ENCODE assay signal across 7 mouse cellular contexts in the genomic region with DNA sequence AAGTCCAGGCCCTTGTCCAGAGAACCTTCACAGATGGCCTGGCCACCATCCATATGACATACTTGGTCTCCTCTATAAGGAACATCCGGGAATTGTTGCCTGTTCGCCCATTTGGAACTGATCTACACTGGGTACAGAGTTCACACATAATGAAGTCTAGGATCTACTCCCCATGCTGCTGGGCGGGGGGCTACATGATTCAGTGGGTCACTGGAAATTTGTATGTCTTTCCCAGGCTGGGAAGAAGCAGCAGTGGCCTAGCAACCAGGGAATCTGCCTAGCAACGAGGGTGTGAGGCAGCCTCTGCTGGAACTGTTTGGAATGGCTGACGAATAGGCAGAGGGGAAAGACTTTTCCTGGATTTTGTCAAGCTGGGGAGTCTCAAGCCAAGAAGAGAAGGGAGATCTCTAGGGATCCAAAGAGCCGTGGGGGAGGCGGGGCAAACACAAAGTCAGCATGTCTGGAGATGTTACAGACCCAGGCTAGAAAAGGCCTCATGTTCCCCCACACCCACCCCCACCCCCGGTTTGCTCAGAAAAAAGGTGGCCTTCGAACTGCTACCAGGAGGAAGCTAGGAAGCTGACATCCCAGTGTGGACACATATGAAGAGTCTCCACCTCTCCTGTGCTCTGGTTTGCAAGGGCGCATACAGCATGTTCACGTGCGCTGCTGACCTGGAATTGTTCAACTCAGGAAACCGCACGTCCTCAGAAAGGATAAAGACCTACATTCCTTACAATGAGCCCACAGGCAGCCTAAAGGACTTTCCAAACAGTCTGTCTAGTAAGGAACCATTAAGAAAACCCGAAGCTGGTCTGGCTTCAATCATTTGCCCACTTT. TPM values are rescaled to one million over a fixed set of nuclear protein-coding genes. Genes with fewer than 3 reads are reported as not detected.
DNase-seq lines count a peak whose midpoint lies in the region; ATAC-seq lines count a peak whose summit lies in the region.

No protein-coding gene starts in this region.

- no peaks in the 10 kb centered on the region for H3K27me3 ChIP-seq in neural tube, embryonic 11.5 days (ENCODE audit: control insufficient read depth, insufficient read depth, low read length)
- H3K27me3 ChIP-seq in forebrain, embryonic 11.5 days (ENCODE audit: control insufficient read depth, insufficient read depth, low read length) = no peaks in the 10 kb centered on the region
- H3K27me3 ChIP-seq in heart, embryonic 15.5 days = no peaks in the 10 kb centered on the region
- H3K27me3 ChIP-seq in limb, embryonic 12.5 days = no peaks in the 10 kb centered on the region

- peaks cover 10% of the 10 kb centered on the region for H3K4me1 ChIP-seq in neural tube, embryonic 11.5 days (ENCODE audit: control insufficient read depth, insufficient read depth, low read length)
- peaks cover 6% of the 10 kb centered on the region; the same call in 1 of the 2 replicates for H3K4me1 ChIP-seq in forebrain, embryonic 11.5 days (replicated peaks; ENCODE audit: control insufficient read depth, insufficient read depth, low read length)
- H3K4me1 ChIP-seq in heart, embryonic 15.5 days (replicated peaks) = 0 out of 2 replicates have a peak, but pooled peaks cover 8% of the 10 kb centered on the region
- H3K4me1 ChIP-seq in limb, embryonic 12.5 days (replicated peaks) = peaks cover 23% of the 10 kb centered on the region

- no peak overlapping the region for H3K9ac ChIP-seq in neural tube, embryonic 11.5 days (ENCODE audit: low read length)
- no peak overlapping the region for H3K9ac ChIP-seq in forebrain, embryonic 11.5 days (ENCODE audit: low read length)
- H3K9ac ChIP-seq in heart, embryonic 15.5 days = no peak overlapping the region
- no peak overlapping the region for H3K9ac ChIP-seq in limb, embryonic 12.5 days (replicated peaks)

- 58% methylated on average over 15 of the region's 15 CpGs for WGBS in neural tube, embryonic 11.5 days
- WGBS in forebrain, embryonic 11.5 days = 46% methylated on average over 15 of the region's 15 CpGs
- WGBS in heart, embryonic 15.5 days = 43% methylated on average over 15 of the region's 15 CpGs
- WGBS in limb, embryonic 12.5 days = 53% methylated on average over 15 of the region's 15 CpGs

- no peaks in the 10 kb centered on the region for H3K9me3 ChIP-seq in neural tube, embryonic 11.5 days (ENCODE audit: control insufficient read depth, low read length)
- no peaks in the 10 kb centered on the region for H3K9me3 ChIP-seq in forebrain, embryonic 11.5 days (ENCODE audit: control insufficient read depth, low read length)
- H3K9me3 ChIP-seq in heart, embryonic 15.5 days (replicated peaks) = no peaks in the 10 kb centered on the region
- H3K9me3 ChIP-seq in limb, embryonic 12.5 days = no peaks in the 10 kb centered on the region

- no peaks in the 10 kb centered on the region for H3K36me3 ChIP-seq in neural tube, embryonic 11.5 days (ENCODE audit: control insufficient read depth, insufficient read depth, low read length)
- H3K36me3 ChIP-seq in forebrain, embryonic 11.5 days (ENCODE audit: control insufficient read depth, insufficient read depth, low read length) = no peaks in the 10 kb centered on the region
- no peaks in the 10 kb centered on the region for H3K36me3 ChIP-seq in heart, embryonic 15.5 days
- no peaks in the 10 kb centered on the region for H3K36me3 ChIP-seq in limb, embryonic 12.5 days

- peak; percentile 18 for DNase-seq in neural tube, embryonic 11.5 days (ENCODE audit: low spot score)
- no peak for DNase-seq in neural tube, embryonic 10.5 days (ENCODE audit: extremely low spot score, low spot score)
- DNase-seq in forebrain, embryonic 11.5 days (ENCODE audit: low spot score) = no peak
- no peak for DNase-seq in adrenal gland, adult 8-10 months

- H3K4me2 ChIP-seq in neural tube, embryonic 11.5 days (ENCODE audit: low read depth) = no peak overlapping the region
- no peak overlapping the region for H3K4me2 ChIP-seq in forebrain, embryonic 11.5 days (ENCODE audit: low read depth, low read length, severe bottlenecking)
- no peak overlapping the region for H3K4me2 ChIP-seq in heart, embryonic 15.5 days
- no peak overlapping the region for H3K4me2 ChIP-seq in limb, embryonic 12.5 days

- no peak overlapping the region for H3K27ac ChIP-seq in neural tube, embryonic 11.5 days (ENCODE audit: low read depth, low read length)
- peak overlapping the region; percentile 9; the same call in 1 of the 2 replicates for H3K27ac ChIP-seq in forebrain, embryonic 11.5 days (ENCODE audit: low read depth, low read length)
- peak overlapping the region; percentile 72 for H3K27ac ChIP-seq in heart, embryonic 15.5 days
- H3K27ac ChIP-seq in limb, embryonic 12.5 days = no peak overlapping the region

- no peak for ATAC-seq in neural tube, embryonic 11.5 days (ENCODE audit: insufficient read depth, low FRiP score, low TSS enrichment)
- ATAC-seq in forebrain, embryonic 11.5 days (replicated peaks; ENCODE audit: low FRiP score) = no peak
- peak; percentile 69 for ATAC-seq in heart, embryonic 15.5 days (replicated peaks; ENCODE audit: insufficient number of reproducible peaks, insufficient read depth, low FRiP score, low read depth)
- 0 out of 2 replicates have a peak, but pooled peaks have one; percentile 47 for ATAC-seq in limb, embryonic 12.5 days (ENCODE audit: insufficient number of reproducible peaks, insufficient read depth, low FRiP score, low TSS enrichment, low read depth)
- ATAC-seq in activated CD4-positive, CD25-positive, alpha-beta regulatory T cell, adult 4 months = no peak

- H3K4me3 ChIP-seq in neural tube, embryonic 11.5 days (ENCODE audit: low read depth, low read length) = no peak overlapping the region
- H3K4me3 ChIP-seq in forebrain, embryonic 11.5 days (ENCODE audit: low read depth, low read length) = no peak overlapping the region
- no peak overlapping the region for H3K4me3 ChIP-seq in heart, embryonic 15.5 days
- no peak overlapping the region for H3K4me3 ChIP-seq in limb, embryonic 12.5 days (replicated peaks)

RNA-seq across cellular contexts. Expression of gene Slf2, which starts 22.9 kb away (rescaled TPM):
- 46.4 and 53.6 TPM in 2 replicates for polyA plus RNA-seq in neural tube, embryonic 11.5 days (2014; fragmentation: Nextera tagmentation; extraction: Ambion mirVana)
- 55.6 and 59.3 TPM in 2 replicates for polyA plus RNA-seq in forebrain, embryonic 11.5 days (2014; fragmentation: Nextera tagmentation; extraction: Ambion mirVana)
- 28.1 and 30.0 TPM in 2 replicates for polyA plus RNA-seq in heart, embryonic 15.5 days (2015; fragmentation: Nextera tagmentation; extraction: Ambion mirVana)
- 49.7 and 53.2 TPM in 2 replicates for polyA plus RNA-seq in limb, embryonic 12.5 days (2016; fragmentation: Nextera tagmentation; extraction: Ambion mirVana)
- polyA plus RNA-seq in activated CD4-positive, CD25-positive, alpha-beta regulatory T cell, adult 4 months (2017; shearing (Covaris generic)) = 10 to 100 TPM; 19.6 to 23.0 TPM
- total RNA-seq in adrenal gland, adult 8-10 months (2022) = 10 to 100 TPM; 22.6 to 40.9 (median 30.5) TPM

Comparison
In these comparisons a context has a peak if more than half of its experiments do, and no peak if none do; other contexts are left out.
1. ATAC-seq: peak in heart, embryonic 15.5 days (single experiment) and limb, embryonic 12.5 days (single experiment); none in neural tube, embryonic 11.5 days (single experiment), forebrain, embryonic 11.5 days (single experiment) and activated CD4-positive, CD25-positive, alpha-beta regulatory T cell, adult 4 months (single experiment).
2. H3K27ac ChIP-seq: peak in forebrain, embryonic 11.5 days (single experiment) and heart, embryonic 15.5 days (single experiment); none in neural tube, embryonic 11.5 days (single experiment) and limb, embryonic 12.5 days (single experiment).